ENCODE assay signal across 10 mouse cellular contexts in genomic region chr15:83209092-83209695, GRCm38 (mm10). TPM values are rescaled to one million over a fixed set of nuclear protein-coding genes. Genes with fewer than 3 reads are reported as not detected.
A peak's percentile ranks its signal among the peaks of the same experiment; 100 is the strongest.
DNase-seq lines count a peak whose midpoint lies in the region; ATAC-seq and TF ChIP-seq lines count a peak whose summit lies in the region.
"Had no signal": no experiment of that assay in that cellular context is flagged by ENCODE, and none has a peak within 500 bp of the region (broad histone marks: within the 10 kb centered on the region; RNA-seq: fewer than 3 reads in every experiment).

No protein-coding gene starts in this region.

- H3K27ac ChIP-seq in left cerebral cortex, adult 2 months = no peak overlapping the region
- H3K27ac ChIP-seq in embryonic facial prominence, embryonic 13.5 days = peak overlapping the region; percentile 57; the same call in 1 of the 2 replicates
- peak overlapping the region; percentile 40 for H3K27ac ChIP-seq in hindbrain, embryonic 16.5 days (ENCODE audit: low read depth, low read length)

- H3K27me3 ChIP-seq in embryonic facial prominence, embryonic 13.5 days = no peaks in the 10 kb centered on the region
- H3K27me3 ChIP-seq in hindbrain, embryonic 16.5 days (replicated peaks; ENCODE audit: control insufficient read depth, insufficient read depth, low read length) = no peaks in the 10 kb centered on the region
- no peaks in the 10 kb centered on the region for H3K27me3 ChIP-seq in myocyte (ENCODE audit: control insufficient read depth, insufficient read depth, insufficient read length)

- no peaks in the 10 kb centered on the region for H3K36me3 ChIP-seq in embryonic facial prominence, embryonic 13.5 days
- no peaks in the 10 kb centered on the region for H3K36me3 ChIP-seq in hindbrain, embryonic 16.5 days (ENCODE audit: control insufficient read depth, insufficient read depth, low read length)
- H3K36me3 ChIP-seq in myocyte (ENCODE audit: control insufficient read depth, insufficient read depth) = no peaks in the 10 kb centered on the region

- no peak for DNase-seq in left cerebral cortex, adult 2 months (ENCODE audit: extremely low spot score in 1 of 2, low spot score in 2 of 2)
- no peak for DNase-seq in left cerebral cortex, adult 8-10 months (ENCODE audit: low spot score in 2 of 2)
- no peak for DNase-seq in layer of hippocampus, adult 9-10 months (ENCODE audit: low spot score)
- DNase-seq in cerebellum, adult 11-12 months = no peak
- DNase-seq in right cerebral cortex, adult 2 months (ENCODE audit: low spot score in 2 of 2) = no peak
- DNase-seq: cerebellum, postnatal 25 days; thymus, adult 18-20 months had no signal

- WGBS in embryonic facial prominence, embryonic 13.5 days = 36% methylated on average over 4 of the region's 4 CpGs
- 42% methylated on average over 4 of the region's 4 CpGs for WGBS in hindbrain, embryonic 16.5 days

- no peak for TF ChIP-seq POLR2A in myocyte (IDR thresholded peaks at IDR 0.05; ENCODE audit: insufficient read length, low read depth)

- H3K4me3 ChIP-seq in left cerebral cortex, adult 2 months = no peak overlapping the region
- H3K4me3 ChIP-seq in embryonic facial prominence, embryonic 13.5 days = peak overlapping the region; percentile 39
- peak overlapping the region; percentile 30 for H3K4me3 ChIP-seq in hindbrain, embryonic 16.5 days (ENCODE audit: low read length)
- no peak overlapping the region for H3K4me3 ChIP-seq in myocyte

- H3ac ChIP-seq in myocyte (ENCODE audit: control insufficient read depth, insufficient read length) = no peak overlapping the region

- TF ChIP-seq CTCF in left cerebral cortex, adult 2 months (IDR thresholded peaks at IDR 0.05) = peak; percentile 36

- no peaks in the 10 kb centered on the region for H3K79me2 ChIP-seq in myocyte (ENCODE audit: control insufficient read depth, insufficient read depth)

- H3K9me3 ChIP-seq in embryonic facial prominence, embryonic 13.5 days = no peaks in the 10 kb centered on the region
- H3K9me3 ChIP-seq in hindbrain, embryonic 16.5 days (ENCODE audit: control insufficient read depth, low read length) = no peaks in the 10 kb centered on the region

- intact Hi-C loops in left cerebral cortex, adult 2 months (cut with DNase I) = loop anchor here (5.0 kb wide), 3 partner anchors 37 to 407 kb away; partner anchors contain the start of gene Cyb5r3

- peak overlapping the region; percentile 66 for H3K4me2 ChIP-seq in embryonic facial prominence, embryonic 13.5 days
- peak overlapping the region; percentile 62 for H3K4me2 ChIP-seq in hindbrain, embryonic 16.5 days (ENCODE audit: low read length)
- H3K4me2 ChIP-seq in myocyte (ENCODE audit: low read depth) = peak overlapping the region; percentile 1

- H3K9ac ChIP-seq in embryonic facial prominence, embryonic 13.5 days = peak overlapping the region; percentile 58
- peak overlapping the region; percentile 33; the same call in 1 of the 2 replicates for H3K9ac ChIP-seq in hindbrain, embryonic 16.5 days (ENCODE audit: low read depth, low read length)

- no peak for ATAC-seq in embryonic facial prominence, embryonic 13.5 days (ENCODE audit: insufficient number of reproducible peaks, insufficient read depth, low FRiP score, low TSS enrichment, low read depth)
- no peak for ATAC-seq in hindbrain, embryonic 16.5 days

- peaks cover 22% of the 10 kb centered on the region for H3K4me1 ChIP-seq in embryonic facial prominence, embryonic 13.5 days
- peaks cover 4% of the 10 kb centered on the region for H3K4me1 ChIP-seq in hindbrain, embryonic 16.5 days (ENCODE audit: control insufficient read depth, insufficient read depth, low read depth, low read length)

TF ChIP-seq in myocyte, 11 proteins besides CTCF, POLR2A, EP300 and RAD21:
- TF ChIP-seq E2F4 (IDR thresholded peaks at IDR 0.05; ENCODE audit: insufficient read depth) (no peak), REST (IDR thresholded peaks at IDR 0.05; ENCODE audit: insufficient read depth, insufficient read length) (no peak), TCF3 (IDR thresholded peaks at IDR 0.05; ENCODE audit: insufficient read length, low read depth) (no peak), TCF12 (IDR thresholded peaks at IDR 0.05; ENCODE audit: insufficient read depth, poor library complexity, severe bottlenecking) (no peak), POLR2AphosphoS2 (IDR thresholded peaks at IDR 0.05; ENCODE audit: insufficient read length, low read depth) (no peak)

RNA-seq across cellular contexts. Expression of gene Cyb5r3, which starts 36.8 kb away (rescaled TPM):
- total RNA-seq in left cerebral cortex, adult 2 months (2021) = 10 to 100 TPM; 58.4 to 63.1 TPM
- total RNA-seq in left cerebral cortex, adult 8-10 months (2022) = 10 to 100 TPM; 74.6 to 85.7 (median 80.2) TPM
- polyA plus RNA-seq in embryonic facial prominence, embryonic 13.5 days (2015; fragmentation: Nextera tagmentation; extraction: Ambion mirVana) = 116 and 118 TPM in 2 replicates
- 130 and 163 TPM in 2 replicates for polyA plus RNA-seq in hindbrain, embryonic 16.5 days (2015; fragmentation: Nextera tagmentation; extraction: Ambion mirVana)
- 707 TPM for polyA plus RNA-seq in myocyte (2012; fragmentation: generic; extraction: Trizol)

RNA-seq across cellular contexts. Expression of gene A4galt, which starts 42.4 kb away (rescaled TPM):
- total RNA-seq in left cerebral cortex, adult 2 months (2021) = 1 to 10 TPM; 1.9 to 4.5 TPM
- 1 to 10 TPM; 3.2 to 5.9 (median 5.4) TPM for total RNA-seq in left cerebral cortex, adult 8-10 months (2022)
- 0.53 and 2.2 TPM in 2 replicates for polyA plus RNA-seq in embryonic facial prominence, embryonic 13.5 days (2015; fragmentation: Nextera tagmentation; extraction: Ambion mirVana)
- 4.9 and 6.5 TPM in 2 replicates for polyA plus RNA-seq in hindbrain, embryonic 16.5 days (2015; fragmentation: Nextera tagmentation; extraction: Ambion mirVana)
- 28.4 TPM for polyA plus RNA-seq in myocyte (2012; fragmentation: generic; extraction: Trizol)

Comparison
In these comparisons a context has a peak if more than half of its experiments do, and no peak if none do; other contexts are left out.
1. H3K4me3 ChIP-seq: peak in embryonic facial prominence, embryonic 13.5 days (single experiment) and hindbrain, embryonic 16.5 days (single experiment); none in left cerebral cortex, adult 2 months (single experiment) and myocyte (single experiment).
2. H3K4me2 ChIP-seq: peak in every context shown above with its lines; median percentile 66 in embryonic facial prominence, embryonic 13.5 days; 62 in hindbrain, embryonic 16.5 days; 1 in myocyte.